Mouse (Mus musculus) heart, adult 2 months (tissue): ENCODE measurements at regions not wholly inside any gene's neighbourhood (a gene's known extent, or its start where the extent isn't known, plus 50 kb on each side); places are given as distances from the start of the nearest gene placed in this dataset.

Experiments used
- DNase-seq, 2 experiments: peaks; one replicate each; pipeline ENCODE4 v3.0.0; 2021
- H3K27ac ChIP-seq: fragments of 200-600 bp; 2 replicates; pipeline ENCODE4 v1.8.1; 2022
- H3K27me3 ChIP-seq: fragments of 200-500 bp; 2 replicates; pipeline ENCODE4 v1.6.1; 2012; ENCODE audit warnings: mild to moderate bottlenecking, low read length, inconsistent platforms, mixed read lengths; ENCODE audit not compliant: control insufficient read depth, insufficient read depth
- H3K36me3 ChIP-seq: fragments of 200-500 bp; 2 replicates; pipeline ENCODE4 v1.6.1; 2012; ENCODE audit warnings: low read length, inconsistent platforms; ENCODE audit not compliant: control insufficient read depth, insufficient read depth
- H3K4me1 ChIP-seq: fragments of 200-500 bp; 2 replicates; pipeline ENCODE4 v1.6.1; 2011; ENCODE audit warnings: low read length; ENCODE audit not compliant: control insufficient read depth, insufficient read depth
- H3K4me3 ChIP-seq: fragments of 200-600 bp; 2 replicates; pipeline ENCODE4 v1.8.1; 2022
- H3K79me2 ChIP-seq: fragments of 200-500 bp; replicated peaks from 2 replicates; pipeline ENCODE4 v1.6.1; 2012; ENCODE audit warnings: mild to moderate bottlenecking, inconsistent platforms, low read length, moderate library complexity, mixed read lengths; ENCODE audit not compliant: control insufficient read depth, insufficient read depth
- H3K9ac ChIP-seq: fragments of 200-500 bp; 2 replicates; pipeline ENCODE4 v1.6.1; 2012; ENCODE audit warnings: low read depth, mild to moderate bottlenecking, control low read depth, inconsistent platforms, low read length, mixed read lengths
- CTCF ChIP-seq: fragments of 200-600 bp; IDR thresholded peaks from 2 replicates; pipeline ENCODE4 v1.8.1; 2022; ENCODE audit warnings: antibody characterized with exemption, mild to moderate bottlenecking, moderate library complexity
- EP300 ChIP-seq: fragments of 200-500 bp; IDR thresholded peaks from 2 replicates; pipeline ENCODE4 v1.6.1; 2011; ENCODE audit warnings: low read depth, low read length, control low read depth; ENCODE audit not compliant: insufficient read depth
- POLR2A ChIP-seq: fragments of 200-500 bp; IDR thresholded peaks from 2 replicates; pipeline ENCODE4 v1.6.1; 2011; ENCODE audit warnings: mild to moderate bottlenecking, low read depth, low read length, control low read depth; ENCODE audit not compliant: insufficient read depth
- WGBS: fragments of 180-500 bp; shearing (Covaris S2); methylation state at CpG from one replicate; pipeline ENCODE4 v1.1.7; 2018; 5-methylcytosine and 5-hydroxymethylcytosine counted together
- intact Hi-C: fragments of 180-260 bp; cut with DNase I; formaldehyde crosslinking; loops from one replicate; pipeline ENCODE4 v1.15.1; 2025

DNA sequence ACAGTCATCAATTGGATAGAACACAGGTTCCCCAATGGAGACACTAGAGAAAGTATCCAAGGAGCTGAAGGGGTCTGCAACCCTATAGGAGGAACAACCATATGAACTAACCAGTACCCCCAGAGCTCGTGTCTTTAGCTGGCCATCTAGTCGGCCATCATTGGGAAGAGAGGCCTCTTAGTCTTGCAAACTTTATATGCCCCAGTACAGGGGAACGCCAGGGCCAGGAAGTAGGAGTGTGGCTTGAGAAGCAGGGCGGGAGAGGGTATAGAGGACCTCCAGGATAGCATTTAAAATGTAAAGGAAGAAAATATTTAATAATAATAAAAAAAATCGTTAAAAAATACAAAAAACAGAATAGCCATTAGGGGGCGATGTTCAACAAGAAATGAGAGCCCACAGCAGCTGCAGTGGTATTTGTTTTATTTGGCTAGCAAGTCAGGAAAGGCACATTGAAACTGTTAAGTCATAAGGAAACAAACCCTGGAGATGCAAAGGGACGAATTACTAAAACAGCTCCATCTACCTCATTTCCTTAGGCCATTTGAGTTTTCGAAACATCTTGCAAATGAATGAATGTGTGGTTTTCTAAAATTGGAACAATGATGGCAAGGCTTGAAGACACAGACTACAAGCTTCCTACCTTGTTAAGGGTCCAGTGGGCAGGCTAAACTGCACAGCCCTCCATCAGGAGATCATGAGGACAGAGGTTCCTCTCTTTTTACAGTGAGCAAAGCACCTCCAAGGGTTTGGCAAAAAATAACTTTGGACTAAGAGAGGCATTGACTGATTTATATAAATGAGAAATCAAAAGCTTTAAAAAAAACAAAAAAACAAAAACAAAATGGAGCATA, 350.7 kb upstream of the Rasa1 start:
- WGBS, result 18% methylated on average over 8 of the region's 8 CpGs

DNA sequence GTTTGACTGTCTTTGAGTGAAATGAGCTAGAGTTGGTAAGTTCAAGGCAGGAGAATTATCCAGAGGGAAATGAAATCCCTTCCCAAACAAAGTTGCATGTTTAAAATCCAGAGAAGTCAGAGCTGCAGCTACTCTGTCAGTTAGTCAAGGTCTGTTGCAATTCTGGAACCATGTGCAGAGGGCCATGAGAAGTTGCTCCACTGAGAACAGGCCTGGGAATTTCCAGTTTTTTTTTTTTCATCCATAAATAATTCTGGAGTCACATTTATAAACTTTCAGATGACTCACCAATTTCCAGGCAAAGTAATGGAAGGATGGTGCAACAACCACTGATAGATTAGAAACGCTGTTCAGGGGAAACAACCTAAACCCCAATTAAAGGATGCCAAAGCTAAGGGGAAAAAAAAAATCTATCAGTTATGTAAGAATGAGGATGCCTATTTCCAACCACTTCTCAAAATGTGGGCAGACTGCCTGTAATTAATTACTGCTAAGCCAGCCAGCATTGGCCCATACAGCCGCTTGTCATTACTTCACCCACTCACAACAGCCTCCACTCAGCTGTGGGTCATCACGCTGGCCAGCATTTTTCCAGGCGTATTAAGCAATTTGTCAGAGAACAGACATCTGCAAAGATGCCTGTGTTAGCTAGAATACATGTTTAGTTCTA, 340.7 kb upstream of the Rasa1 start:
- TF ChIP-seq CTCF (no peak), POLR2A (no peak), EP300 (no peak)
- Histone ChIP-seq H3K27ac (no peak overlapping the region), H3K36me3 (no peaks in the 10 kb centered on the region), H3K27me3 (no peaks in the 10 kb centered on the region), H3K4me3 (no peak overlapping the region), H3K4me1 (no peaks in the 10 kb centered on the region), H3K9ac (no peak overlapping the region), H3K79me2 (no peaks in the 10 kb centered on the region)
- 71% methylated on average over 4 of the region's 4 CpGs for WGBS
- intact Hi-C loops, result no loop called here
- peak; percentile 24 to 25 for DNase-seq

More for the DNA sequence above, 350.7 kb upstream of the Rasa1 start:
- Histone ChIP-seq H3K79me2 (no peaks in the 10 kb centered on the region), H3K4me3 (no peak overlapping the region), H3K4me1 (no peaks in the 10 kb centered on the region; the same call in 1 of the 2 replicates), H3K27ac (no peak overlapping the region), H3K36me3 (no peaks in the 10 kb centered on the region), H3K27me3 (no peaks in the 10 kb centered on the region), H3K9ac (no peak overlapping the region)
- TF ChIP-seq EP300 (no peak), CTCF (peak; percentile 65)
- DNase-seq, result no peak
- intact Hi-C loops, result no loop called here
